Mouse (Mus musculus) MEL (cell line): ENCODE measurements around the gene Rhobtb1. TPM values are rescaled to one million over a fixed set of nuclear protein-coding genes. Genes with fewer than 3 reads are reported as not detected.

ENCODE experiments used
- DNase-seq: peaks from one replicate; pipeline ENCODE4 v3.0.0; 2011; ENCODE audit warnings: low read depth, low spot score
- H3K27ac ChIP-seq: 2 replicates; pipeline ENCODE4 v1.5.1; 2012; ENCODE audit warnings: low read depth, mild to moderate bottlenecking, control low read depth, low read length, moderate library complexity; ENCODE audit not compliant: control insufficient read depth
- H3K27me3 ChIP-seq, 2 experiments: fragments of 150-350 bp in 1 of 2; sonication (generic) in 1 of 2; 2 replicates each; pipeline ENCODE4 v1.6.1; 2012; ENCODE audit warnings: low read length in 2 of 2, mild to moderate bottlenecking in 2 of 2, improper control_type of control experiment in 1 of 2, moderate library complexity in 1 of 2; ENCODE audit not compliant: insufficient read depth in 2 of 2, control insufficient read depth in 1 of 2
- H3K36me3 ChIP-seq, 2 experiments: 2 replicates each; pipeline ENCODE4 v1.6.1; 2012 to 2014; ENCODE audit warnings: low read length in 2 of 2, improper control_type of control experiment in 1 of 2, inconsistent platforms in 1 of 2, mild to moderate bottlenecking in 1 of 2; ENCODE audit not compliant: insufficient read depth in 2 of 2, control insufficient read depth in 1 of 2
- H3K4me1 ChIP-seq, 2 experiments: fragments of 150-350 bp in 1 of 2; sonication (generic) in 1 of 2; 2 replicates each; pipeline ENCODE4 v1.6.1; 2012; ENCODE audit warnings: low read length in 2 of 2, improper control_type of control experiment in 1 of 2, mild to moderate bottlenecking in 1 of 2; ENCODE audit not compliant: insufficient read depth in 2 of 2, control insufficient read depth in 1 of 2
- H3K4me3 ChIP-seq, 2 experiments: fragments of 150-350 bp in 1 of 2; sonication (generic) in 1 of 2; 2 replicates each; pipeline ENCODE4 v1.5.1; 2012; ENCODE audit warnings: low read depth in 2 of 2, low read length in 2 of 2, mild to moderate bottlenecking in 2 of 2, moderate library complexity in 2 of 2, control low read depth in 1 of 2, improper control_type of control experiment in 1 of 2; ENCODE audit not compliant: control insufficient read depth in 1 of 2, insufficient read depth in 1 of 2
- H3K79me2 ChIP-seq: 2 replicates; pipeline ENCODE4 v1.6.1; 2012; ENCODE audit warnings: mild to moderate bottlenecking, low read length, moderate library complexity; ENCODE audit not compliant: control insufficient read depth, poor library complexity, insufficient read depth
- H3K9ac ChIP-seq: 2 replicates; pipeline ENCODE4 v1.6.1; 2012; ENCODE audit warnings: low read depth, mild to moderate bottlenecking, control low read depth, low read length, moderate library complexity; ENCODE audit not compliant: control insufficient read depth, poor library complexity, severe bottlenecking
- H3K9me3 ChIP-seq: fragments of 150-350 bp; sonication (generic); replicated peaks from 2 replicates; pipeline ENCODE4 v1.6.1; 2012; ENCODE audit warnings: mild to moderate bottlenecking, low read length, improper control_type of control experiment, moderate library complexity; ENCODE audit not compliant: insufficient read depth
- CHD2 ChIP-seq: IDR thresholded peaks from 2 replicates; pipeline ENCODE4 v1.6.1; 2011; ENCODE audit warnings: low read length, improper control_type of control experiment
- E2F4 ChIP-seq: IDR thresholded peaks from 2 replicates; pipeline ENCODE4 v1.6.1; 2011; ENCODE audit warnings: low read depth, low read length, improper control_type of control experiment, borderline replicate concordance
- ELF1 ChIP-seq: IDR thresholded peaks from 2 replicates; pipeline ENCODE4 v1.6.1; 2014; ENCODE audit warnings: low read depth, mild to moderate bottlenecking, inconsistent platforms, low read length, improper control_type of control experiment, moderate library complexity
- GATA1 ChIP-seq: IDR thresholded peaks from 2 replicates; pipeline ENCODE4 v1.6.1; 2011; ENCODE audit warnings: low read depth, low read length, improper control_type of control experiment
- MAX ChIP-seq: IDR thresholded peaks from 2 replicates; pipeline ENCODE4 v1.6.1; 2011; ENCODE audit warnings: low read length, improper control_type of control experiment
- MAZ ChIP-seq: IDR thresholded peaks from 2 replicates; pipeline ENCODE4 v1.6.1; 2012; ENCODE audit warnings: low read depth, mild to moderate bottlenecking, inconsistent platforms, low read length, improper control_type of control experiment
- MYB ChIP-seq: IDR thresholded peaks from 2 replicates; pipeline ENCODE4 v1.6.1; 2011; ENCODE audit warnings: mild to moderate bottlenecking, low read depth, low read length, improper control_type of control experiment
- MYC ChIP-seq: IDR thresholded peaks from 2 replicates; pipeline ENCODE4 v1.6.1; 2011; ENCODE audit warnings: low read depth, mild to moderate bottlenecking, low read length, improper control_type of control experiment, moderate library complexity
- NRF1 ChIP-seq: IDR thresholded peaks from 2 replicates; pipeline ENCODE4 v1.6.1; 2014; ENCODE audit warnings: low read depth, mild to moderate bottlenecking, inconsistent platforms, low read length, improper control_type of control experiment, moderate library complexity; ENCODE audit not compliant: poor library complexity, insufficient read depth, severe bottlenecking
- POLR2AphosphoS5 ChIP-seq: IDR thresholded peaks from 2 replicates; pipeline ENCODE4 v1.6.1; 2012; ENCODE audit warnings: low read depth, borderline replicate concordance, mild to moderate bottlenecking, inconsistent platforms, low read length, moderate library complexity, mixed read lengths
- SIN3A ChIP-seq: IDR thresholded peaks from 2 replicates; pipeline ENCODE4 v1.6.1; 2012; ENCODE audit warnings: low read length, improper control_type of control experiment, inconsistent platforms
- SMC3 ChIP-seq: IDR thresholded peaks from 2 replicates; pipeline ENCODE4 v1.6.1; 2011; ENCODE audit warnings: low read depth, low read length, improper control_type of control experiment
- TAL1 ChIP-seq: IDR thresholded peaks from 2 replicates; pipeline ENCODE4 v1.6.1; 2012; ENCODE audit warnings: mild to moderate bottlenecking, inconsistent platforms, low read length, moderate library complexity, mixed read lengths
- TBP ChIP-seq: IDR thresholded peaks from 2 replicates; pipeline ENCODE4 v1.8.0; 2011; ENCODE audit warnings: low read depth, low read length, improper control_type of control experiment
- TCF12 ChIP-seq: IDR thresholded peaks from 2 replicates; pipeline ENCODE4 v1.6.1; 2014; ENCODE audit warnings: low read depth, mild to moderate bottlenecking, inconsistent platforms, low read length, improper control_type of control experiment, moderate library complexity
- USF1 ChIP-seq: IDR thresholded peaks from 2 replicates; pipeline ENCODE4 v1.6.1; 2014; ENCODE audit warnings: low read depth, mild to moderate bottlenecking, inconsistent platforms, low read length, improper control_type of control experiment, moderate library complexity
- USF2 ChIP-seq, 2 experiments: IDR thresholded peaks; 2 replicates each; pipeline ENCODE4 v1.6.1; 2011 to 2012; ENCODE audit warnings: improper control_type of control experiment in 2 of 2, low read length in 2 of 2, borderline replicate concordance in 1 of 2, inconsistent platforms in 1 of 2, low read depth in 1 of 2, mild to moderate bottlenecking in 1 of 2; ENCODE audit not compliant: insufficient read depth in 1 of 2
- ZC3H11A ChIP-seq: IDR thresholded peaks from 2 replicates; pipeline ENCODE4 v1.6.1; 2012; ENCODE audit warnings: low read depth, mild to moderate bottlenecking, inconsistent platforms, low read length, improper control_type of control experiment
- ZNF384 ChIP-seq: IDR thresholded peaks from 2 replicates; pipeline ENCODE4 v1.6.1; 2012; ENCODE audit warnings: low read depth, mild to moderate bottlenecking, inconsistent platforms, low read length, improper control_type of control experiment
- polyA plus RNA-seq, 2 experiments: library from polyadenylated mRNA; stranded (reverse) in 1 of 2; unstranded in 1 of 2; fragments of >175 nt in 1 of 2; fragments of >200 nt in 1 of 2; gene quantifications; 2 replicates each; pipeline versions ENCODE4 v1.2.1 to v1.2.4; 2012; ENCODE audit warnings: low replicate concordance in 2 of 2, low read depth in 1 of 2; ENCODE audit not compliant: insufficient read length in 2 of 2, insufficient read depth in 1 of 2, missing spikeins in 1 of 2
- total RNA-seq: library from RNA; depleted of rRNA; stranded (reverse); fragments of 300-350 nt; gene quantifications from 2 replicates; pipeline ENCODE4 v1.2.3, GENCODE M21; 2012

Gene Rhobtb1
- total and polyA plus RNA-seq, 3 experiments, result not detected

DNA sequence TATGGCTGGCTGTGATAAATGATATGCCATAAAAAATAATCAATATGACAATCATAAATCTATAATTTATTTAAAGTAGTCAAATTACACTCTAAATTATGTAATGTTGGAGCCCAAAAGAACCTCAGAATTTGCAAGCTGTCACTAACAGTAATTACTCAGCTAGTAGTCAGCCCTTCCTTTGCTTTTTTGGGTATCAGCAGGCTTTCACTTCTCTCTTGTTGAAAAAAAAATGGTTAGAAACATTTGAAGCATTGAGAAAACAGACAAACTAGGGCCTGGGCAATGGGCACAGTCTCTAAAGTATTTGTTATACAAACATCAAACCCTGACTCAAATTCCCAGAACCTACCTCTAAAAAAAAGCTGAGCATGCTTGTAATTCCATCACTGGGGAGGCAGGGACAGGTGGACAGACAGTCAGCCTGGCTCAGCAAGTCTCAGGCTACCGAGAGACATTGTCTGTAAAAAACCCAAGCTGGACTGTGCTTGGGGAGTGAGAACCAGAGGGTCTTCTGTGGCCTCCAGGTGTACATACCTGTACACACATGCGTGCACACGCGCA is 66.0 kb downstream of the Rhobtb1 start:
- Histone ChIP-seq H3K79me2 (no peaks in the 10 kb centered on the region), H3K36me3 (no peaks in the 10 kb centered on the region), H3K4me1 (no peaks in the 10 kb centered on the region), H3K27ac (no peak overlapping the region), H3K9me3 (no peaks in the 10 kb centered on the region), H3K4me3 (no peak overlapping the region), H3K27me3 (no peaks in the 10 kb centered on the region), H3K9ac (no peak overlapping the region)
- no peak for DNase-seq
- TF ChIP-seq MYB (no peak), GATA1 (no peak), USF1 (no peak), SMC3 (no peak), TCF12 (no peak), USF2 (IDR thresholded peaks at IDR 0.05; ENCODE audit: borderline replicate concordance in 1 of 2, insufficient read depth in 1 of 2, low read depth in 1 of 2, low read length in 2 of 2) (no peak), MAX (no peak), NRF1 (no peak), SIN3A (no peak), ELF1 (no peak), ZC3H11A (no peak), ZNF384 (no peak), E2F4 (no peak), POLR2AphosphoS5 (no peak), CHD2 (no peak), MYC (no peak), TAL1 (no peak)

DNA sequence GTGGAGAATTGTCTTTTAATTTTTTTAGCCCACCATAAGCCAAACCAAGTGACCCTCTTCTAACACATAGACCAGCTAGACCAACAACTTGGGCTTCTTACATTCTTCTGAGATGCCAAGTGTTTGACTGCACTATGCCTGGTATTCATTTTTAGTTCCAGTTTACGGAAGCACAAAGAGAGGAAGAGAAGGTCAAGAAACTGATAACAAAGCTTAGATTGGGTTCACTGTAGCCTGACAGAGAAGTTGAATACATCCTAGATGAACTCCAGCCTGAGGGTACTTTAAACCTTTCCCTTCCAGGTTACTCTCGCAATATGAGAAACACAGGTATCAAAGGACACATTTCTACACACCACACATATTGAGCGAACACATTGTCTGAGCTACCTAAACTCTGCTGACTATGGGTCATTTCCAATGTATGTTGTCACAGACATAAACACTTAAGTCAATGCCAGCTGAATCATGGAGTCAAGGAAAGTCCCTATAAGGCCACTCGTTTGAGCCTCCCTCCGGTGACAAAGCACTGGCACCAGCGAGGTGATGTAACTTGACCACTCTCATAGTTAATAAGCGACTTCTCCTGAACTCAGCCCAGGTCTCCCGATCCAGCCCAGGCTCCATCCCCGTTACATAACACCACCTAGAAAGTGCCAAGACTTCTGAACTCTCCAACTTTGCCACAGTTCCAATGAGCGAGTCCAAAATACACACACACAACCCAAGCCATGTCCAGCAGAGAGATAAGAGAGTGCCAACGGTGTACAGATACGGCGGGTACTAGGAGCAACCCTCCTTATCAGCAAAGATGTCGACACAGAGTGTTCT is 67.4 kb downstream of the Rhobtb1 start:
- H3K9ac ChIP-seq, result no peak overlapping the region
- DNase-seq, result no peak
- H3K36me3 ChIP-seq, result no peaks in the 10 kb centered on the region
- TF ChIP-seq SMC3, result no peak
- TF ChIP-seq TBP, result no peak
- no peak for TF ChIP-seq MAZ
- no peaks in the 10 kb centered on the region for H3K79me2 ChIP-seq
- H3K27ac ChIP-seq, result no peak overlapping the region
- no peaks in the 10 kb centered on the region for H3K9me3 ChIP-seq
- no peak overlapping the region for H3K4me3 ChIP-seq
- H3K27me3 ChIP-seq, result no peaks in the 10 kb centered on the region
- H3K4me1 ChIP-seq, result no peaks in the 10 kb centered on the region
